Mouse (Mus musculus) G1E (cell line): ENCODE data around the gene Aacs. TPM values are rescaled to one million over a fixed set of nuclear protein-coding genes. Genes with fewer than 3 reads are reported as not detected.

Experiments used
- ATAC-seq: 2 replicates; pipeline ENCODE4 v1.8.0; 2016; ENCODE audit warnings: mild to moderate bottlenecking; ENCODE audit not compliant: insufficient number of reproducible peaks, poor library complexity, low FRiP score, severe bottlenecking; ENCODE audit errors: extremely low read depth
- DNase-seq: peaks from one replicate; pipeline ENCODE4 v3.0.0; 2012; ENCODE audit warnings: low spot score
- H3K27me3 ChIP-seq: 2 replicates; pipeline ENCODE4 v1.6.1; 2012; ENCODE audit warnings: mild to moderate bottlenecking, low read length, inconsistent platforms; ENCODE audit not compliant: insufficient read depth
- H3K36me3 ChIP-seq: replicated peaks from 2 replicates; pipeline ENCODE3; 2012; ENCODE audit warnings: mild to moderate bottlenecking, inconsistent platforms
- H3K4me1 ChIP-seq: 2 replicates; pipeline ENCODE4 v1.6.1; 2012; ENCODE audit warnings: low read depth, low read length, inconsistent platforms, mixed read lengths; ENCODE audit not compliant: insufficient read depth
- H3K4me3 ChIP-seq: 2 replicates; pipeline ENCODE4 v1.5.1; 2012; ENCODE audit warnings: low read depth, mild to moderate bottlenecking, inconsistent platforms, low read length, moderate library complexity, mixed read lengths
- H3K9me3 ChIP-seq: replicated peaks from 2 replicates; pipeline ENCODE4 v1.6.1; 2012; ENCODE audit warnings: inconsistent platforms
- CTCF ChIP-seq: IDR thresholded peaks from 2 replicates; pipeline ENCODE4 v1.5.1; 2012; ENCODE audit warnings: low read depth, low read length, inconsistent platforms, mixed read lengths
- GATA1 ChIP-seq: IDR thresholded peaks from 2 replicates; pipeline ENCODE4 v1.6.1; 2012; ENCODE audit warnings: borderline replicate concordance, low read length, inconsistent platforms, mixed read lengths
- GATA2 ChIP-seq: IDR thresholded peaks from 2 replicates; pipeline ENCODE4 v1.6.1; 2012; ENCODE audit warnings: low read depth, low read length, inconsistent platforms, borderline replicate concordance
- POLR2AphosphoS5 ChIP-seq: IDR thresholded peaks from 2 replicates; pipeline ENCODE4 v1.6.1; 2012; ENCODE audit warnings: low read depth, low read length, inconsistent platforms; ENCODE audit not compliant: insufficient replicate concordance
- TAL1 ChIP-seq: conservative IDR thresholded peaks from 2 replicates; pipeline ENCODE4 v1.6.1; 2012; ENCODE audit warnings: low read depth, low read length, inconsistent platforms, mixed read lengths
- polyA plus RNA-seq: library from polyadenylated mRNA; stranded (reverse); fragments of >175 nt; gene quantifications from 2 replicates; pipeline ENCODE4 v1.2.3, GENCODE M21; 2012
- total RNA-seq, 2 experiments: library from RNA; stranded (forward) in 1 of 2; stranded (reverse) in 1 of 2; fragments of 200-1000 nt in 1 of 2; fragments of >200 nt in 1 of 2; fragmentation: Nextera tagmentation in 1 of 2; gene quantifications; 2 replicates each; pipeline ENCODE4 v1.2.3; 2014 to 2017

Aacs gene
- total and polyA plus RNA-seq, 3 experiments: 4.4 to 27.1 (median 15.7) TPM

GRCm38 (mm10) chr5:125448026-125448425 lies 27.6 kb upstream of the Aacs start:
- H3K4me3 ChIP-seq: no peak overlapping the region
- peaks cover 95% of the 10 kb centered on the region for H3K36me3 ChIP-seq
- no peak for TF ChIP-seq TAL1
- TF ChIP-seq GATA1: no peak
- TF ChIP-seq GATA2: no peak
- TF ChIP-seq POLR2AphosphoS5: no peak
- no peak for TF ChIP-seq CTCF
- DNase-seq: no peak
- ATAC-seq: no peak
- H3K27me3 ChIP-seq: no peaks in the 10 kb centered on the region
- H3K4me1 ChIP-seq: peaks cover 66% of the 10 kb centered on the region
- H3K9me3 ChIP-seq: peaks cover 4% of the 10 kb centered on the region; the same call in 1 of the 2 replicates

- DNase-seq (no peak), ATAC-seq (no peak)
- Histone ChIP-seq H3K4me3 (no peak overlapping the region), H3K9me3 (peaks cover under 1% of the 10 kb centered on the region; the same call in 1 of the 2 replicates), H3K36me3 (peaks cover 98% of the 10 kb centered on the region), H3K4me1 (peaks cover 60% of the 10 kb centered on the region), H3K27me3 (no peaks in the 10 kb centered on the region)
- TF ChIP-seq TAL1: no peak
- TF ChIP-seq POLR2AphosphoS5: no peak
These were observed 27.0 kb upstream of the Aacs start for GRCm38 (mm10) chr5:125448631-125449030.

GRCm38 (mm10) chr5:125449306-125449705 lies 26.3 kb upstream of the Aacs start:
- Histone ChIP-seq H3K9me3 (no peaks in the 10 kb centered on the region), H3K36me3 (peaks cover 98% of the 10 kb centered on the region), H3K4me1 (peaks cover 53% of the 10 kb centered on the region), H3K4me3 (no peak overlapping the region), H3K27me3 (no peaks in the 10 kb centered on the region)
- ATAC-seq: no peak
- no peak for TF ChIP-seq TAL1
- no peak for TF ChIP-seq GATA2
- no peak for TF ChIP-seq CTCF
- TF ChIP-seq POLR2AphosphoS5: no peak
- TF ChIP-seq GATA1: no peak
- DNase-seq: no peak

- ATAC-seq: no peak
These were observed 23.0 kb upstream of the Aacs start for GRCm38 (mm10) chr5:125452573-125452972.

GRCm38 (mm10) chr5:125456100-125456499 lies 19.5 kb upstream of the Aacs start:
- peaks cover 35% of the 10 kb centered on the region for H3K4me1 ChIP-seq
- no peaks in the 10 kb centered on the region for H3K27me3 ChIP-seq
- ATAC-seq (no peak), DNase-seq (no peak)
- no peak for TF ChIP-seq GATA1
- TF ChIP-seq GATA2: no peak
- TF ChIP-seq POLR2AphosphoS5: no peak
- TF ChIP-seq TAL1: no peak
- no peak for TF ChIP-seq CTCF
- H3K4me3 ChIP-seq: no peak overlapping the region
- H3K9me3 ChIP-seq: no peaks in the 10 kb centered on the region
- peaks cover 82% of the 10 kb centered on the region for H3K36me3 ChIP-seq

More at GRCm38 (mm10) chr5:125452573-125452972, 23.0 kb upstream of the Aacs start:
- H3K36me3 ChIP-seq: peaks cover 96% of the 10 kb centered on the region
- TF ChIP-seq GATA2 (no peak), POLR2AphosphoS5 (no peak), GATA1 (no peak), TAL1 (no peak), CTCF (no peak)
- H3K4me3 ChIP-seq: no peak overlapping the region
- DNase-seq: no peak
- peaks cover 40% of the 10 kb centered on the region for H3K4me1 ChIP-seq
- no peaks in the 10 kb centered on the region for H3K9me3 ChIP-seq
- no peaks in the 10 kb centered on the region for H3K27me3 ChIP-seq

GRCm38 (mm10) chr5:125457538-125457937 lies 18.1 kb upstream of the Aacs start:
- Histone ChIP-seq H3K36me3 (peaks cover 75% of the 10 kb centered on the region), H3K9me3 (no peaks in the 10 kb centered on the region), H3K4me3 (no peak overlapping the region), H3K27me3 (no peaks in the 10 kb centered on the region), H3K4me1 (peaks cover 33% of the 10 kb centered on the region)
- peak; percentile 57; the same call in 1 of the 2 replicates for ATAC-seq
- no peak for DNase-seq
- TF ChIP-seq GATA2: no peak
- TF ChIP-seq CTCF: no peak
- no peak for TF ChIP-seq GATA1
- no peak for TF ChIP-seq TAL1
- TF ChIP-seq POLR2AphosphoS5: no peak

GRCm38 (mm10) chr5:125460574-125460973 lies 15.0 kb upstream of the Aacs start:
- DNase-seq (no peak), ATAC-seq (no peak)
- H3K36me3 ChIP-seq: peaks cover 59% of the 10 kb centered on the region
- no peaks in the 10 kb centered on the region for H3K9me3 ChIP-seq
- TF ChIP-seq GATA2 (no peak), GATA1 (no peak), CTCF (no peak), TAL1 (no peak), POLR2AphosphoS5 (no peak)
- H3K4me1 ChIP-seq: peaks cover 37% of the 10 kb centered on the region
- H3K27me3 ChIP-seq: no peaks in the 10 kb centered on the region
- no peak overlapping the region for H3K4me3 ChIP-seq
